Mouse (Mus musculus) stomach, postnatal 0 days (tissue): ENCODE results near the gene L2hgdh. TPM values are rescaled to one million over a fixed set of nuclear protein-coding genes. Genes with fewer than 3 reads are reported as not detected.

Experiments
- ATAC-seq: fragments of 200-750 bp; cut with Nextera tagmentation; 2 replicates; pipeline ENCODE4 v1.8.0; 2017; ENCODE audit not compliant: low FRiP score, low TSS enrichment
- DNase-seq: peaks from one replicate; pipeline ENCODE4 v3.0.0-alpha.2; 2016; ENCODE audit warnings: low spot score
- H3K27ac ChIP-seq: fragments of 300-500 bp; sonication (generic); replicated peaks from 2 replicates; pipeline ENCODE4 v1.5.1; 2014; ENCODE audit warnings: mild to moderate bottlenecking, control low read depth
- H3K27me3 ChIP-seq: fragments of 300-500 bp; sonication (generic); 2 replicates; pipeline ENCODE4 v1.6.1; 2014; ENCODE audit warnings: low read length; ENCODE audit not compliant: control insufficient read depth, insufficient read depth
- H3K36me3 ChIP-seq: fragments of 300-500 bp; sonication (generic); 2 replicates; pipeline ENCODE4 v1.6.1; 2014; ENCODE audit warnings: low read length, mixed read lengths; ENCODE audit not compliant: control insufficient read depth, insufficient read depth
- H3K4me1 ChIP-seq: fragments of 300-500 bp; sonication (generic); replicated peaks from 2 replicates; pipeline ENCODE4 v1.6.1; 2014; ENCODE audit warnings: antibody characterized with exemption; ENCODE audit not compliant: control insufficient read depth, insufficient read depth
- H3K4me2 ChIP-seq: fragments of 300-500 bp; sonication (generic); replicated peaks from 2 replicates; pipeline ENCODE4 v1.6.1; 2014; ENCODE audit warnings: low read depth, mild to moderate bottlenecking, control low read depth, moderate library complexity
- H3K4me3 ChIP-seq: fragments of 300-500 bp; sonication (generic); 2 replicates; pipeline ENCODE4 v1.5.1; 2014; ENCODE audit warnings: low read depth, low read length, control low read depth
- H3K9ac ChIP-seq: fragments of 300-500 bp; sonication (generic); 2 replicates; pipeline ENCODE4 v1.6.1; 2014; ENCODE audit warnings: mild to moderate bottlenecking, low read length, control low read depth, mixed read lengths
- H3K9me3 ChIP-seq: fragments of 300-500 bp; sonication (generic); 2 replicates; pipeline ENCODE4 v1.6.1; 2016; ENCODE audit warnings: low read length; ENCODE audit not compliant: control insufficient read depth
- CTCF ChIP-seq: IDR thresholded peaks from 2 replicates; pipeline ENCODE4 v1.5.1; 2016; ENCODE audit warnings: antibody characterized with exemption, low read depth, mild to moderate bottlenecking, moderate library complexity
- EP300 ChIP-seq: optimal IDR thresholded peaks from 2 replicates; pipeline ENCODE3; 2016; ENCODE audit warnings: antibody characterized with exemption
- WGBS: fragments of 180-500 bp; shearing (Covaris S2); extraction: QIAGEN DNeasy Blood & Tissue Kit; methylation state at CpG from one replicate; pipeline ENCODE4 v1.1.7; 2014; 5-methylcytosine and 5-hydroxymethylcytosine counted together
- polyA plus RNA-seq: library from polyadenylated mRNA; unstranded; fragments of >200 nt; fragmentation: Nextera tagmentation; extraction: Ambion mirVana; gene quantifications from 2 replicates; pipeline ENCODE4 v1.2.1, GENCODE M21; 2015

L2hgdh gene
- polyA plus RNA-seq, 1 experiment from 2014 or later: 11.5 TPM

DNA sequence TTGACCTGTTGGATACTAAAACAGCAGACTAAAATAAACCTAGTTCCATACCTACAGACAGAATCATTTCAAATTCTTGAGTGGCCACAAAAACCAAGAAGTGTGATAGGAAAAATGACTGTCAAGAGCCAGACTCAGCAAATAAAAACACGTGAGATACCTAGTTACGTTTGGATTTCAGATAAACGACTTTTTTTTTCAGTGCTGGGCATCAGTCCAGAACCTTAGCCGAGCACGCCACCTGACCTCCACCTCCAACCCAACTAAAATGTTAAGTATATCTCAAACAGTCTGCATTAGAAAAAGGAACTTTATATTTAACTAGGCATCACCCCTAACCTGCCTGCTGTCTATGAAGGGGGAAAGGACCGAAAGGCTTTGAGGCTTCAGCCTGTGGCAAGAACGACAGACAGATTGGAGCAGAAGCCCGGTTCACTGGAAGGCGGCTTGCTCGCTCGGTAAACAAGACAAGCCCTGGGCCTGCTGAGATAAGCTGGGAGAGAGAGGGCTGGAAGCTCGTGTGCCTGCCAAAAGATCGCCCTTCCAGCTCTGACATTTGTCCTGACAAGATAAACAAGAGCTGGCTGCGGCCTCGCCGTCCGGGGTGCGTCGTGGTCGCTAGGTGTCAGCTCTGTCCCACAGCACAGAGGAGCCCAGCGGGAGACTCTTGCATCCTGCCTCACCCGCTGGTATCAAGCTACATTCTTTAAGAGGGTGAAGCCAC, 32.9 kb upstream of the L2hgdh start:
- peak; percentile 87 for ATAC-seq
- Histone ChIP-seq H3K4me1 (no peaks in the 10 kb centered on the region), H3K27me3 (no peaks in the 10 kb centered on the region), H3K36me3 (no peaks in the 10 kb centered on the region), H3K27ac (peak overlapping the region; percentile 56; the same call in 1 of the 2 replicates), H3K9me3 (no peaks in the 10 kb centered on the region), H3K4me3 (peak overlapping the region; percentile 27), H3K4me2 (peak overlapping the region; percentile 59), H3K9ac (peak overlapping the region; percentile 48)
- TF ChIP-seq EP300 (no peak), CTCF (peak; percentile 85)
- DNase-seq: peak; percentile 73
- WGBS: 6% methylated on average over 22 of the region's 22 CpGs

DNA sequence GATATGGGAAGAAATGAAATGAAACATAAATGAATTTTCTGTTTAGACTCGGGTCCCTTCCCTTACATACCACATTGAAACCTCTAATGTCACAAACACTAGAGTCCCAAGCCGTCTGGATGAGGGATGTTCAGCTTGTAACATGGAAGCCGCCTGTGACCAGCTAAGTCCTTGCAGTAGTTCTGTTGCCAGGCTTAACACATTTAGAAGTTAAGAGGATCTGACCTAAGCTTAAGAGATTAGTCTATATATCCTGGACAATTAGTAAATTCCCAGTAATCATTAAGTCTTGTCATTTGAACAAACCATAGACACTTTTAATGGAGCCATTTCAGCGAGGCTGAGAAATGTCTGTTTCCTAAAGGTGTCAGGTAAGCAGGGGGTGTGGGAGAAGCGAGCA, 31.3 kb upstream of the L2hgdh start:
- Histone ChIP-seq H3K9ac (no peak overlapping the region), H3K27ac (no peak overlapping the region), H3K4me3 (no peak overlapping the region), H3K4me1 (0 out of 2 replicates have a peak, but pooled peaks cover 2% of the 10 kb centered on the region), H3K4me2 (no peak overlapping the region), H3K9me3 (no peaks in the 10 kb centered on the region), H3K27me3 (no peaks in the 10 kb centered on the region), H3K36me3 (no peaks in the 10 kb centered on the region)
- DNase-seq (no peak), ATAC-seq (no peak)
- WGBS: 69% methylated on average over 5 of the region's 5 CpGs
- TF ChIP-seq EP300: no peak
- TF ChIP-seq CTCF: no peak

DNA sequence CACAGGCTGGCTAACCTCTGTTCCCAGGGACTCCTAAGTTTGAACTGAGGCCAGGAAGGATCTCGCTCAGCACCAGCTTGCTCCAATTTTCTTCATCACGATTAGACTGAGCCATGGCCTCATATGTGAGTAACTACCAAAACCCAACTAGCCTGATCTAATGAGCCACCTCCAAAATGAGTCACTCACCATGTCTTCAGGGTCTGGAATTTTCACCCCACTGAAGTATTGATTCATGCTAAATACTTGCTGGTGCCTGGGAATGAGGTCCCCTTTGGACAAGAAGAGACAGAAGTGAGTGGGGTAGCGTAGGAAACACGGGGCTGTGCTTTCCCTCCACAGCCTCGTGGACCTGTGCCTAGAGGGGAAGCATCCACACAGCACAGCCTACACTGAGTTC, 29.3 kb upstream of the L2hgdh start:
- TF ChIP-seq CTCF (no peak), EP300 (no peak)
- ATAC-seq (no peak), DNase-seq (no peak)
- Histone ChIP-seq H3K4me1 (0 out of 2 replicates have a peak, but pooled peaks cover 2% of the 10 kb centered on the region), H3K27me3 (no peaks in the 10 kb centered on the region), H3K36me3 (no peaks in the 10 kb centered on the region), H3K27ac (no peak overlapping the region), H3K9me3 (no peaks in the 10 kb centered on the region), H3K4me3 (no peak overlapping the region), H3K4me2 (no peak overlapping the region), H3K9ac (no peak overlapping the region)
- 80% methylated on average over 5 of the region's 5 CpGs for WGBS

DNA sequence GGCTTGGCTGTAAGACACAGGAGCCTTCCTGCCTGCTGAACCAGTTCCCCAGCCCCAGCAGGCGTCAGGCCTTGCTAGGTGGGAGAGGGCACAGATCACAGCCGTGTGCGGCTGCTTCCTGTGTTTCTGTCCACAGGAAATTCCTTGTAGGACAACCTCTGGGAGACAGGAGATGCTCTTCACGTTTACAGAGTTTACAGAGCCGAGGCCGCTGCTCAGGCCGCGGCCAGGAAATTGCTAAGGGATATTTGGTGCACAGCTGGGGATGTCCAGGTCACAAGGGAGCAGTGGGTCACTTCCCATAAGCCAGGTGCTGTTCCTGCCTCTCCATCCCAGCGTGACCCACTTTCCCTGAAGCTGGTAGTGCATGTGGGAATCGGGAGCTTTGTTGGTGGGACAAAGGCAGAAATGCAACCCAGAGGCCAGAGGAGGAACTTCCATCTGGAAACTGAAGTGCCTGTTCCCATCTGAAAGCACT, 27.2 kb upstream of the L2hgdh start:
- peak; percentile 69; the same call in 1 of the 2 replicates for ATAC-seq
- H3K4me2 ChIP-seq: no peak overlapping the region

DNA sequence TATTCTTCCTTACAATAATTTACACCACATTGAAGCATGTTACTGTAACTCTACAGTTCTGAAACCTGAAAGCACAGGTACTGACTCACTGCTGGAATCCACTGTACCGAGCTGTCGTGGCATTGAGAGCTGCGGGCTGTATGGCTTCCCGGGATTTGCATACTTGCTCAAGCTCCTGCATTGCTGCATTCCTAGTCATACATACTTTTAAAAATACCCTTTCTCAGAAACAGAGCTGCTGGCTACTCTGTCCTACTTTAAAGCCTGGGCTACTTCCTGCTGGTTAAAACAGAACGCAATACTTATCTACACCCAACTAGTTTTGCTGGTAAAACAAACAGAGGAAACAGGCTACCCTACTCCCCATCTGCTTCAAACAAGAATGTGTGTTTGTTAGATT, 19.5 kb upstream of the L2hgdh start:
- DNase-seq: no peak
- Histone ChIP-seq H3K9me3 (no peaks in the 10 kb centered on the region), H3K27me3 (no peaks in the 10 kb centered on the region), H3K4me1 (no peaks in the 10 kb centered on the region), H3K4me3 (no peak overlapping the region), H3K36me3 (no peaks in the 10 kb centered on the region), H3K27ac (no peak overlapping the region), H3K4me2 (no peak overlapping the region), H3K9ac (no peak overlapping the region)
- ATAC-seq: no peak
- TF ChIP-seq EP300 (no peak), CTCF (no peak)
- 75% methylated on average over 5 of the region's 5 CpGs for WGBS

More for the DNA sequence above, 27.2 kb upstream of the L2hgdh start:
- Histone ChIP-seq H3K36me3 (no peaks in the 10 kb centered on the region), H3K9ac (no peak overlapping the region), H3K27ac (no peak overlapping the region; the same call in 1 of the 2 replicates), H3K4me3 (no peak overlapping the region), H3K4me1 (0 out of 2 replicates have a peak, but pooled peaks cover 2% of the 10 kb centered on the region), H3K27me3 (no peaks in the 10 kb centered on the region), H3K9me3 (no peaks in the 10 kb centered on the region)
- TF ChIP-seq CTCF (no peak; the same call in 1 of the 2 replicates), EP300 (no peak)
- 24% methylated on average over 10 of the region's 10 CpGs for WGBS
- DNase-seq: no peak

DNA sequence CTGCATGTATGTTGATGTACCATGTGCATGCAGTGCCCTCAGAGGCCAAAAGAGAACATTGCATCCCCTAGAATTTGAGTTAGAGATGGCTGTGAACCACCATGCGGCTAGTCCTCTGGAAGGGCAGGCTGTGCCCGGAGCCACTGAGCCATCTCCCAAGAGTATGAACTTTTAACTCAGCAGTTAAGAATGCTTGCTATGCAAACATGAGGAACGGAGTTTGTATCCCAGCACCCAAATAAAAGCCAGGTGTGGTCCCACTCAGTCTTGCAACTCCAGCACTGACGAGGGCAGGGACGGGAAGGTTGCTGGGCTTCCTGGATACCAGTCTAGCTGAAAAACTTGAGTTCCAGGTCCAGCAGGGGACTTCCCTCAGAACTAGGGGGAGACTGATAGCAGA, 17.3 kb upstream of the L2hgdh start:
- Histone ChIP-seq H3K9me3 (no peaks in the 10 kb centered on the region), H3K27ac (no peak overlapping the region), H3K4me1 (no peaks in the 10 kb centered on the region), H3K27me3 (no peaks in the 10 kb centered on the region), H3K9ac (no peak overlapping the region), H3K4me2 (no peak overlapping the region), H3K4me3 (no peak overlapping the region), H3K36me3 (no peaks in the 10 kb centered on the region)
- ATAC-seq: no peak
- WGBS: 63% methylated on average over 5 of the region's 5 CpGs
- peak; percentile 22 for TF ChIP-seq CTCF
- TF ChIP-seq EP300: no peak
- DNase-seq: no peak
